Mouse (Mus musculus): Measurements from ENCODE around the gene Tctn3. TPM values are rescaled to one million over a fixed set of nuclear protein-coding genes. Genes with fewer than 3 reads are reported as not detected.

Gene Tctn3
- polyA plus RNA-seq, 1 experiment from 2014 or later, result 4.1 TPM

DNA sequence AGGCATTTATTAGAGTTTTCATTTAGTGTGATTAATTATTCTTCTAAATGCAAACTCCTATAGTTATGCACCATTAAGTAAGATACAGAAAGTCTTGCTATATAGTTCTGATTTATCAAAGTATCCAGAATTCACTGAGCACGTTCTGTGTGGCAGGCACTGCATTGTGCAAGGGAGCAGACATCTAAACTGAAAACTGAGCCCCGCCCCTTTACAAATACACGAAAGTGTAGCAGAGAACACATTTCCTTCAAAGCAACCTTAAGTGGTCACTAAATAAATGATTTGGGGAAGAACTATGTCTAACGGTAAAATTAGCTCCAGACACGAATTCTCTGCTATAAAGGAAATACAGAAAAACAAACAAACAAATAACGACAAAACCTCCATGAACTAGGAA is 46.2 kb upstream of the Tctn3 start:
- Histone ChIP-seq H3K4me2 (replicated peaks; ENCODE audit: low read depth) (no peak overlapping the region), H3K36me3 (ENCODE audit: control insufficient read depth, insufficient read depth, low read length) (no peaks in the 10 kb centered on the region), H3K4me3 (ENCODE audit: low read depth, low read length) (no peak overlapping the region), H3K9me3 (ENCODE audit: control insufficient read depth, low read length) (no peaks in the 10 kb centered on the region), H3K4me1 (replicated peaks; ENCODE audit: control insufficient read depth, insufficient read depth) (0 out of 2 replicates have a peak, but pooled peaks cover 4% of the 10 kb centered on the region), H3K27me3 (ENCODE audit: control insufficient read depth, insufficient read depth, low read length) (no peaks in the 10 kb centered on the region), H3K9ac (ENCODE audit: low read length) (no peak overlapping the region), H3K27ac (replicated peaks) (no peak overlapping the region)
- DNase-seq (ENCODE audit: low spot score) (no peak), ATAC-seq (ENCODE audit: low FRiP score, low TSS enrichment) (no peak)
- 51% methylated on average over 6 of the region's 6 CpGs for WGBS
- TF ChIP-seq CTCF (IDR thresholded peaks at IDR 0.05; ENCODE audit: low read depth) (no peak), EP300 (optimal IDR thresholded peaks at IDR 0.05) (no peak)

DNA sequence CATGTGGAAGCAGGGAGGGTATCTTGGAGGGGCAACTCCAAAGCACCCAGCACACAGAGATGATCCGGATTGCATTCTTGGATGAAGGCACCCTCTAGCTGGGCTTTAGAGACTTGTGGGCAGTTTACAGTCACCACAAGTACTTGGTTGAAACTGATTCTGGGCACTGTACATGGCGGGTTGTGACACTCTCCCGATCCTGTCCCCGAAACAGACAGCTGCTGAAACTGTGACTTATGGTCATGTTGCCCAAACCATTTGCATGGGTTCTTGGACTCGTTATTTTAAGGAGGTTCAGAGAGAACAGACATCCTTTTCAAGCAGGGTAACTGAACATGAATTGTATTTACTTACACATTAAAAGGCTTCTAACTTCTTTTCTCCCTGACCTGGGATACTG is 44.2 kb upstream of the Tctn3 start:
- H3K4me3 ChIP-seq (ENCODE audit: low read depth, low read length), result no peak overlapping the region
- ATAC-seq (ENCODE audit: low FRiP score, low TSS enrichment) (no peak), DNase-seq (ENCODE audit: low spot score) (no peak)
- H3K27me3 ChIP-seq (ENCODE audit: control insufficient read depth, insufficient read depth, low read length), result no peaks in the 10 kb centered on the region
- H3K9me3 ChIP-seq (ENCODE audit: control insufficient read depth, low read length), result no peaks in the 10 kb centered on the region
- no peak overlapping the region for H3K27ac ChIP-seq (replicated peaks)
- H3K4me2 ChIP-seq (replicated peaks; ENCODE audit: low read depth), result no peak overlapping the region
- no peaks in the 10 kb centered on the region for H3K36me3 ChIP-seq (ENCODE audit: control insufficient read depth, insufficient read depth, low read length)
- H3K9ac ChIP-seq (ENCODE audit: low read length), result no peak overlapping the region
- TF ChIP-seq EP300 (optimal IDR thresholded peaks at IDR 0.05) (no peak), CTCF (IDR thresholded peaks at IDR 0.05; ENCODE audit: low read depth) (no peak)
- 91% methylated on average over 5 of the region's 5 CpGs for WGBS
- H3K4me1 ChIP-seq (replicated peaks; ENCODE audit: control insufficient read depth, insufficient read depth), result 0 out of 2 replicates have a peak, but pooled peaks cover 4% of the 10 kb centered on the region

DNA sequence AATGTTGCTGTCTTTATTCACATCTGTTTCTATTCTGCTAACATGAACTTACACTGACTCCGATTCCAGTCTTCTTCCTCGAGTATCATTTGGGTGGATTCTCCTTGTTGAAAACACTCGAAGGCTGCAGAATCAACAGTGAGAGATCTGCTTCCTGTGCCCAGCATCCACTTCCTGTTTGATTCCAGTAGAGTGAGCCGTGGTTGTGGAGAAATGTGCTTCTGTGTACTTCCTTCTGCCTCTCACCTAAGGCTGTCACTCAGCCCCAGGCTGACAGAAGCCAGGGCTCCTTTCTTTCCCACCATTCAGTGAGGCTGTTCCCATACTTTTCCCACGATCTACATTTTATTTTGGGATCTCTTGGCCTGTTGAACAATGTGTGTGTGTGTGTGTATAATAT is 38.1 kb upstream of the Tctn3 start:
- Histone ChIP-seq H3K36me3 (ENCODE audit: control insufficient read depth, insufficient read depth, low read length) (no peaks in the 10 kb centered on the region), H3K27me3 (ENCODE audit: control insufficient read depth, insufficient read depth, low read length) (no peaks in the 10 kb centered on the region), H3K4me2 (replicated peaks; ENCODE audit: low read depth) (no peak overlapping the region), H3K4me1 (replicated peaks; ENCODE audit: control insufficient read depth, insufficient read depth) (no peaks in the 10 kb centered on the region), H3K9me3 (ENCODE audit: control insufficient read depth, low read length) (no peaks in the 10 kb centered on the region), H3K4me3 (ENCODE audit: low read depth, low read length) (no peak overlapping the region), H3K9ac (ENCODE audit: low read length) (no peak overlapping the region), H3K27ac (replicated peaks) (no peak overlapping the region)
- TF ChIP-seq EP300 (optimal IDR thresholded peaks at IDR 0.05) (no peak), CTCF (IDR thresholded peaks at IDR 0.05; ENCODE audit: low read depth) (no peak)
- ATAC-seq (ENCODE audit: low FRiP score, low TSS enrichment) (no peak), DNase-seq (ENCODE audit: low spot score) (no peak)
- 60% methylated on average over 5 of the region's 5 CpGs for WGBS

DNA sequence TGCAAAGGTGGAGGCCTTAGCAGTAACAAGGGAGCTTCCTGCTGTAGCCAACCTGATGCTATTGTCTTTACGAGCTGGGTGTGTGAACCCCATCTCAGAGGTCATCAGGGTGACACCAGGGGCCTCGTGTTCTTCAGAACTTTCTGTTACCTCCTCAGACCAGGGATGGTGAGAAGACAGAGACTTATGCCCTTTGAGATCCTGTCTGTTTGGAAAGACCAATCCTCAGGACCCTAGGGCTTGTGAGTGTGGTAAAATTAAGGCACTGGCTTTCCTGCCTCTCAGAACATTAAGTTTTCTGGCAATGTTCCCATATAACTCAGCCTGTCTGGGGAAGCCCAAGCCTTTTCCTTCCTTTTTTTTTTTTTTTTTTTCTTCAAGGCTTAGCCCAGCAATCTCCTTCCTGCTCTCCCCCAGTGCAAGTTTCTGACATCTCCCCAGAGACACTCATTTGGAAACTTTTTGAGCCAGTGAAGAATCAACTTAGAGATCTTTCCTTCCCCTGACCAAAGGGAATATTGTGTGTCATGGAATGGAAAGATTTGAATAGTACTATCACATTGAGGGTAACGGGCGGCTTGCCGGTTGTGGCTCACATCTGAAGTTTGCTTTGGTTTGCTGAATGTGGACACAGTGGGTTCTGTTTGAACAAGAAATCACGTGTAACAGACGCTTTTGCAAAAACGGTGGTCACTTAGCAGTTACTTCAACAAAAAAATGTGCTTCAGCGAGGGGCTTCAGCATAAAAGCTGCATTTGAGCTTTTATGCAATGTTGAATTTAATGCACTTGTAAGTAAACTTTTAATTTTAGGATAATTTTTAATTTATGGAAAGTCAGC is 35.5 kb upstream of the Tctn3 start:
- no peak for TF ChIP-seq EP300 (optimal IDR thresholded peaks at IDR 0.05)
- TF ChIP-seq CTCF (IDR thresholded peaks at IDR 0.05; ENCODE audit: low read depth), result no peak
- Histone ChIP-seq H3K4me3 (ENCODE audit: low read depth, low read length) (no peak overlapping the region), H3K9me3 (ENCODE audit: control insufficient read depth, low read length) (no peaks in the 10 kb centered on the region), H3K36me3 (ENCODE audit: control insufficient read depth, insufficient read depth, low read length) (no peaks in the 10 kb centered on the region), H3K27me3 (ENCODE audit: control insufficient read depth, insufficient read depth, low read length) (no peaks in the 10 kb centered on the region), H3K27ac (replicated peaks) (no peak overlapping the region), H3K9ac (ENCODE audit: low read length) (no peak overlapping the region), H3K4me2 (replicated peaks; ENCODE audit: low read depth) (no peak overlapping the region), H3K4me1 (replicated peaks; ENCODE audit: control insufficient read depth, insufficient read depth) (no peaks in the 10 kb centered on the region)
- ATAC-seq (ENCODE audit: low FRiP score, low TSS enrichment) (no peak), DNase-seq (ENCODE audit: low spot score) (no peak)
- WGBS, result 34% methylated on average over 9 of the region's 9 CpGs

DNA sequence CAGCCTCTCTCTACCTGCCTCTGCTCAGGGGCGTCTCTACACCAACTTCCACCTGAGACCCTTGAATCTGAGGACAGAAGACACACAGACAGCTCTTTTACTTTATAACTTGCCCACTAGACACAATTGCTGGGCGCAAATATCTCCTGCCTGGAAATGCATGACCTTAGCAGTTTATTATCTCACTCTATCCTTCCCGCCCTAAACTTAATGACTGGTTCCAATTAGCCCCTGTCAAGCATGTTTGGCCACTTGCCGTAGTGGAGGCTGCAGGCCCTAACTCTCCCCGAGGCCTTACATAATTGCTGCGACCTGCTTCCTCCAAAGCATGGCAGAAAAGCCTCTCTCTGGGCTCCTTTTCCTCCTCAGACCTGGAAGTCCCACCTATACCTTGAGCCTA is 34.3 kb upstream of the Tctn3 start:
- no peak overlapping the region for H3K4me3 ChIP-seq (ENCODE audit: low read depth, low read length)
- no peak overlapping the region for H3K4me2 ChIP-seq (replicated peaks; ENCODE audit: low read depth)
- ATAC-seq (ENCODE audit: low FRiP score, low TSS enrichment), result no peak
- no peak overlapping the region for H3K27ac ChIP-seq (replicated peaks)
- no peaks in the 10 kb centered on the region for H3K9me3 ChIP-seq (ENCODE audit: control insufficient read depth, low read length)
- H3K36me3 ChIP-seq (ENCODE audit: control insufficient read depth, insufficient read depth, low read length), result no peaks in the 10 kb centered on the region
- H3K9ac ChIP-seq (ENCODE audit: low read length), result no peak overlapping the region
- H3K4me1 ChIP-seq (replicated peaks; ENCODE audit: control insufficient read depth, insufficient read depth), result no peaks in the 10 kb centered on the region
- no peak for DNase-seq (ENCODE audit: low spot score)
- TF ChIP-seq EP300 (optimal IDR thresholded peaks at IDR 0.05) (no peak), CTCF (IDR thresholded peaks at IDR 0.05; ENCODE audit: low read depth) (no peak)
- H3K27me3 ChIP-seq (ENCODE audit: control insufficient read depth, insufficient read depth, low read length), result no peaks in the 10 kb centered on the region
- 52% methylated on average over 6 of the region's 6 CpGs for WGBS

DNA sequence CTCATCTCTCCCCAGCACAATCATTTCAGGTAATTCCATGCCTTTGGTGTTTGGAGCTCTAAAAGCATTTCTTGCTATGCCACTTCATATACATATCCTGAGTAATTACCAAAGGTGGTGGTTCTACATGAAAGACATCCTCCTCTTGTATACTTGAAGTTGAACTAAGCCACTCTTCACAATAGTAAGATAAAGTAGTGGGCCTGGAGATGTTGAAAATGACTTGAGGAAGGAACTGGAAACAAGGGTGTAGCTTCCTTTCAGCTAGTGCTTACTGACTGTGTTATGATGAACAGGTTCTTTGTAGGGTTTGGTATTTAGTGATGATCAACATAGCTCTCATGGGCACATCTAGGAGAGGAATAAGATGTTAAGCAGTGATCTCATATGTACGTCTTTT is 31.8 kb upstream of the Tctn3 start:
- DNase-seq (ENCODE audit: low spot score) (no peak), ATAC-seq (ENCODE audit: low FRiP score, low TSS enrichment) (no peak)
- Histone ChIP-seq H3K9me3 (ENCODE audit: control insufficient read depth, low read length) (no peaks in the 10 kb centered on the region), H3K36me3 (ENCODE audit: control insufficient read depth, insufficient read depth, low read length) (no peaks in the 10 kb centered on the region), H3K27me3 (ENCODE audit: control insufficient read depth, insufficient read depth, low read length) (no peaks in the 10 kb centered on the region), H3K4me3 (ENCODE audit: low read depth, low read length) (no peak overlapping the region), H3K4me1 (replicated peaks; ENCODE audit: control insufficient read depth, insufficient read depth) (no peaks in the 10 kb centered on the region), H3K27ac (replicated peaks) (no peak overlapping the region), H3K4me2 (replicated peaks; ENCODE audit: low read depth) (no peak overlapping the region), H3K9ac (ENCODE audit: low read length) (no peak overlapping the region)
- TF ChIP-seq CTCF (IDR thresholded peaks at IDR 0.05; ENCODE audit: low read depth), result no peak
- no peak for TF ChIP-seq EP300 (optimal IDR thresholded peaks at IDR 0.05)
- 93% methylated on average over 1 of the region's 1 CpGs for WGBS

Measured in stomach, postnatal 0 days (tissue).